Mouse (Mus musculus) lung, postnatal 0 days (tissue): ENCODE measurements around the gene Fbn1.

Experiments used
- CTCF ChIP-seq: IDR thresholded peaks from 2 replicates; pipeline ENCODE4 v1.5.1; 2016; ENCODE audit warnings: antibody characterized with exemption, mild to moderate bottlenecking
- EP300 ChIP-seq: IDR thresholded peaks from 2 replicates; pipeline ENCODE4 v1.6.1; 2016; ENCODE audit warnings: antibody characterized with exemption, mild to moderate bottlenecking, control low read depth

DNA sequence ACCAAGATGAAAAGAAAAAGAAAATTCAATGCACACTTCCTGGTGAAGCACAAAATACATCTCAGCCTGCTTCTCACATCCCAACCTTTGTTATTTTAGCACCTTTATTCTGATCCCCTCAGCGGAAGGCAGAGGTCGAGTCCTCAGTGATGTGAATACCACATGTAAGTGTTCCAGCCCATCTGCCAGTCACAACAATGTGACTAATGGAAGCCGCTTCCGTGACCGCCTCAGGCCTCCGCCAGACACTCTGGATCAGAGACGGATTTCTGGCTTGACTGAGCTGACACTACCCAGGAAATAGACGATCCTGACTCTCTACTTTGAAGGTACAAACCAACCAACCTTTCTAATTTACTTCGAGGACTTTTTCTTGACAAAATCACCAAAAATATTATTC lies 22.9 kb downstream of the Fbn1 start:
- TF ChIP-seq CTCF (no peak), EP300 (no peak)
